Mouse (Mus musculus): ENCODE results near the gene Tagln3. TPM values are rescaled to one million over a fixed set of nuclear protein-coding genes. Genes with fewer than 3 reads are reported as not detected.
A peak's percentile ranks its signal among the peaks of the same experiment; 100 is the strongest.

Tagln3 gene
- total RNA-seq (2021): under 1 TPM; 0.60 to 0.61 TPM

- no peak for DNase-seq (ENCODE audit: low spot score)
- intact Hi-C loops (cut with DNase I): no loop called here
Observed at GRCm38 (mm10) chr16:45724061-45724741, at the start of gene Tagln3. TSS of gene Tagln3 (minus strand) at chr16:45724608.

GRCm38 (mm10) chr16:45770914-45771313 is 46.5 kb upstream of the Tagln3 start:
- no peak for DNase-seq (ENCODE audit: low spot score)
- intact Hi-C loops (cut with DNase I): no loop called here

GRCm38 (mm10) chr16:45767853-45768640 is 43.6 kb upstream of the Tagln3 start:
- no peak for DNase-seq (ENCODE audit: low spot score)
- intact Hi-C loops (cut with DNase I): no loop called here

- intact Hi-C loops (cut with DNase I): no loop called here
- no peak for DNase-seq (ENCODE audit: low spot score)
Observed at GRCm38 (mm10) chr16:45767434-45767833, 43.0 kb upstream of the Tagln3 start.

- no peak for DNase-seq (ENCODE audit: low spot score)
- intact Hi-C loops (cut with DNase I): no loop called here
Observed at GRCm38 (mm10) chr16:45765801-45766494, 41.5 kb upstream of the Tagln3 start.

GRCm38 (mm10) chr16:45765102-45765501 is 40.7 kb upstream of the Tagln3 start:
- DNase-seq (ENCODE audit: low spot score): no peak
- intact Hi-C loops (cut with DNase I): no loop called here

GRCm38 (mm10) chr16:45762859-45763505 is 38.6 kb upstream of the Tagln3 start:
- intact Hi-C loops (cut with DNase I): loop anchor here (5.0 kb wide), 2 partner anchors 34 to 69 kb away; no protein-coding TSS in a partner anchor
- DNase-seq (ENCODE audit: low spot score): no peak

- DNase-seq (ENCODE audit: low spot score): no peak
- intact Hi-C loops (cut with DNase I): loop anchor here (5.0 kb wide), 2 partner anchors 36 to 71 kb away; no protein-coding TSS in a partner anchor
Observed at GRCm38 (mm10) chr16:45761425-45761824, 37.0 kb upstream of the Tagln3 start.

- no peak for DNase-seq (ENCODE audit: low spot score)
- intact Hi-C loops (cut with DNase I): loop anchor here (5.0 kb wide), 1 partner anchor 84 kb away; no protein-coding TSS in a partner anchor
Observed at GRCm38 (mm10) chr16:45758726-45759269, 34.4 kb upstream of the Tagln3 start.

- intact Hi-C loops (cut with DNase I): loop anchor here (2.0 to 5.0 kb wide), 3 partner anchors 59 to 209 kb away; no protein-coding TSS in a partner anchor
- DNase-seq (ENCODE audit: low spot score): peak; percentile 51
Observed at GRCm38 (mm10) chr16:45757421-45758078, 33.1 kb upstream of the Tagln3 start.

GRCm38 (mm10) chr16:45756855-45757254 is 32.4 kb upstream of the Tagln3 start:
- DNase-seq (ENCODE audit: low spot score): no peak
- intact Hi-C loops (cut with DNase I): loop anchor here (2.0 to 5.0 kb wide), 3 partner anchors 60 to 210 kb away; no protein-coding TSS in a partner anchor

- intact Hi-C loops (cut with DNase I): loop anchor here (5.0 kb wide), 1 partner anchor 269 kb away; the partner anchor contains the start of gene Plcxd2
Observed at GRCm38 (mm10) chr16:45743591-45744144, 19.3 kb upstream of the Tagln3 start.

GRCm38 (mm10) chr16:45742615-45743476 is 18.4 kb upstream of the Tagln3 start, which contains the start of gene Abhd10:
TSS of gene Abhd10 (minus strand) at chr16:45742955.
- DNase-seq (ENCODE audit: low spot score): peak; percentile 89
- intact Hi-C loops (cut with DNase I): loop anchor here (5.0 kb wide), 1 partner anchor 269 kb away; the partner anchor contains the start of gene Plcxd2

More at GRCm38 (mm10) chr16:45743591-45744144, 19.3 kb upstream of the Tagln3 start:
- DNase-seq (ENCODE audit: low spot score): no peak

- DNase-seq (ENCODE audit: low spot score): no peak
- intact Hi-C loops (cut with DNase I): no loop called here
Observed at GRCm38 (mm10) chr16:45737880-45738279, 13.5 kb upstream of the Tagln3 start.

GRCm38 (mm10) chr16:45736724-45737123 is 12.3 kb upstream of the Tagln3 start:
- intact Hi-C loops (cut with DNase I): no loop called here

GRCm38 (mm10) chr16:45729163-45729562 is 4.8 kb upstream of the Tagln3 start:
- DNase-seq (ENCODE audit: low spot score): no peak
- intact Hi-C loops (cut with DNase I): no loop called here

More at GRCm38 (mm10) chr16:45736724-45737123, 12.3 kb upstream of the Tagln3 start:
- DNase-seq (ENCODE audit: low spot score): no peak

GRCm38 (mm10) chr16:45724742-45725102 is 314 bp upstream of the Tagln3 start:
- intact Hi-C loops (cut with DNase I): no loop called here
- no peak for DNase-seq (ENCODE audit: low spot score)
